Mouse (Mus musculus) Muller cell, postnatal 12 days (primary cell): Measurements from ENCODE around the gene Arhgap28.

ENCODE experiments used
- DNase-seq: peaks from one replicate; pipeline ENCODE4 v3.0.0-alpha.2; 2015; ENCODE audit errors: inconsistent ontology term

Arhgap28 gene

DNA sequence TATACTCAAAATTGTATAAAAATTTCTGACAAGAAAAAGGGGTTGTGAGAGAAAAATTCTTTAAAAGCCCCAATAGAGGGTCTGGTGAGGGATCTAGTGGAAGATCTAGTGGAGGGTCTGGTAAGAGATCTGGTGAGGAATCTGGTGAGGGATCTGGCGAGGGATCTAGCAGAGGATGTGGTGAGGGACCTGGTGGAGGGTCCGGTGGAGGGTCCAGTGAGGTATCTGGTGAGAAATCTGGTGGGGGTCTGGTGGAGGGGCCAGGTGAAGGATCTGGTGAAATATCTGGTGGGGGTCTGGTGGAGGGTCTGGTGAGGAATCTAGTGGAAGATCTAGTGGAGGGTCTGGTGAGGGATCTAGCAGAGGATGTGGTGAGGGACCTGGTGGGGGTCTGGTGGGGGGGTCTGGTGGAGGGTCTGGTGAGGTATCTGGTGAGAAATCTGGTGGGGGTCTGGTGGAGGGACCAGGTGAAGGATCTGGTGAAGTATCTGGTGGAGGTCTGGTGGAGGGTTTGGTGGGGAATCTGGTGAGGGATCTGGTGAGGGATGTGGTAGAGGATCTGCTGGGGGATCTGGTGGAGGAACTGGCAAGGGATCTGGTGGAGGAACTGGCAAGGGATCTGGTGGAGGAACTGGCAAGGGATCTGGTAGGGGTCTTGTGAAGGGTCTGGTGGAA, 10.4 kb downstream of the Arhgap28 start:
- no peak for DNase-seq

DNA sequence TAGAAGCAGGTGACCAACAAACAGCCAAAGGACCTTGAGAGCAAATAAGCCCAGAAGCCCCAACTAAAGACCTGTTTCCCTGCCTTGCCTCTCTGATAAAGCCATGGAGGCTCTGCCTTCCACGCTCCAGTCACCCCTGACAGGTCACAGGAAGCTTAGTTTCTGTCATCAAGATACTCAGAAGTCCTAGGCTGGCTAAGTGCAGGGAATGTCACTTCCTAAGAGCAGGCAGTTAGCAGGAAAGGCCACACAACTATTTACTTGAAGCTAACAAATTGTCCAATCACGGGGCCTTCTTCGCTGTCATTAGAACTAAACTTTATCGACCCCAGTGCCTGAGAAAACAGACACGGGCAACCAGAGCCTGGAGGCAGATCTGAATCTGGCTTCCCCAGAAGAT, 14.2 kb downstream of the Arhgap28 start:
- no peak for DNase-seq

DNA sequence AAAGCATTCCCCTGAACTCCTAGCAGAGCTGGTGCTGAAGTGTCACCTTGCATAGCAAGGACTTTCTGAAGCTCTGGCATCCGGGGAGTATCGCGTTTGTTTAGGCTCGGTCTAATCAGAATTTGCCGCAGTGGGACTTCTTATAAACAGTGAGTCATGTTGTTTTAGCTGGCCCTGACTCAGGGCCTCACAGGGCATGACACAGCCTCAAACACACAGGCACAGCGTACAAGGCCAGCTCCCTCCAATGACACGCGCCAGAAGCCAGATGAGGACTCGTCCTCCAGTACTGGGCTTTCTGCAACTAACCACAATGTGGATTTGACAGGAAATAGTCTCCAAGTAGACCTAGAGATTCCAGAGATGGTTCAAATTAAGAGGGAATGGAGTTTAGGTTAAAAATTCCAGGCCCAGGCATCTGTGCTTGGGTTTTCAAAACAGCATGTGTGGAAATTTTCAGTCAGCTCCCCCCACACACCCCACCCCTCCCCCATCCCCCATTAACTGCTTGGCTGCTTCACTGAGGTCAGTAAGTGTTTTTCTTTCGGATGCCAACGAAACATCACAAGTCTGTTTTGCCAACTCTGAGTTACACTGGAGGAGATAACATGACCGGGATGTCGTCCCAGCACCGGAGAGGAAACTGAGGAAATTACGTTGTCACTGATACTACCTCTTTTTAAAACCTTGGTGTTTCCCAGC, 14.8 kb downstream of the Arhgap28 start:
- DNase-seq: peak; percentile 96

DNA sequence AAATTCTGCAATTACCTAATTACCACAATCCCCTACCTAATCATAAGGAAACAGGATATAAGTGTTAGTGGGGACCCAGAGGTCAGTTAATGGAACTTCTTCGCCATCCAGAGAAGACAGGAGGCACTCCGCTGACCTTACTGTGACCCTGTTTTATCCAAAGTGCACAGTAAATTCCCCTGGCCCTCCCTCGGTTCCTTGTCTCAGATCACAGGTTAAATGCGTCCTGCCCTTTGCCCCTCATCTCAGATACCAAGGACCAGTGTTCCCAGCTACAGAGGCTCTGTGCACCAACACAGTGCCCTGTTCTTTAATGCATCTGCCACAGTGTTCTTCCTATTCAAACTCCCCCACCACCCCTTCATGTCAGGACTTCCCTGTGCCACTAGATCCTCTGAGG, 18.4 kb downstream of the Arhgap28 start:
- DNase-seq: no peak

DNA sequence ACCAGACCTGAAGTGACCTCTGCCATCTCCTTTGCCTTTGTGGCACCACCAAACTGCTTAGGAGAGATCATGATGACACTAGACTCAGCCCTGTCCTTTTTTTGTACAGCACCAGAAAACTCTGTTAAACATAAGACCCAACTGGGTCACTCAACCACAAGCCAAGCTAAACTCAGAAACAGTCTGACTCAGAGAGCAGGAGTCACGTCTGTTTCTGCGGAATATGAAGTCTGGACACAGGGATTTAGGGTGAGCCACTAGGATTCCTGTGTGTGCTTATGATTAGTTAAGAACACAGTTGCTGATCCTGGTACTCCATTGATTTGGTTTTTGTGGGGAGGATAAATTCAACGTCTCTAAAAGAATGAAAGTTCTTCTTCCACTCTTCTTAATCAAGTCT, 23.3 kb downstream of the Arhgap28 start:
- DNase-seq: no peak

DNA sequence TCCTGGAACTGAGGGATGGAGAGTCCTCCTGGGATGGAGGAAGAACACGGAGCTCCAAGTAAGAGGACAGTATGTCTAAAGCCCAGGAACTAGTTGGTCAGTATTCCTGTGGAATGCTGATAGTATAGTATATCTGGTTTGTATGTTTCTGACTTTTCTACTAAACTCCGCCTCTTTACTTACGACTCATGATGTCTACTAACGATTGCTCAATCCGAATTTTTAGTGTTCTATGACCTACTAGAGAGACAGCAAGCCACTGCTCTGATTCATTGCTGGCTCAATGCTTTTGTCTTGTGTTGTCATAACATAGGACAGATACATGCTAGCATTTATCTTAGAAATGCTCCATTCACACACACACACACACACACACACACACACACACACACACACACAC, 24.7 kb downstream of the Arhgap28 start:
- peak; percentile 75 for DNase-seq

DNA sequence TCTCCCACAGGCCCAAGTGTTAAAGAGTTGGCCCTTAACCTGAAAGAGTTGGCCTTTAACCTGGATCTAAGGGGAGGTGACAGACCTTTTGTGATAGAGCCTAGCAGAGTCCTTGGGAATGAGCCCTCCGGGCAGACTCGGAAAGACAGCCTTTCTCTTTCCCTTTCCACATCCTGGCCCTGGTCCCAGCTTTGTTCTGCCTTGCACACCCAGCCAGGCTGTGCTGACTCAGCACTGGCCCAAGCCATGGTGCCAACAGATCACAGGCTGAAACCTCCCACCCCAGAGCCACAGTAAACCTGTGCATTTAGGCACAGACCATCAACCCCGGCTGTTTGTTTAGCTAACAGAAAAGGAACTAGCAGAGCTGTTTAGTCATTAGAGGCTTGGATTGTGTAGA, 25.1 kb downstream of the Arhgap28 start:
- DNase-seq: peak; percentile 86

DNA sequence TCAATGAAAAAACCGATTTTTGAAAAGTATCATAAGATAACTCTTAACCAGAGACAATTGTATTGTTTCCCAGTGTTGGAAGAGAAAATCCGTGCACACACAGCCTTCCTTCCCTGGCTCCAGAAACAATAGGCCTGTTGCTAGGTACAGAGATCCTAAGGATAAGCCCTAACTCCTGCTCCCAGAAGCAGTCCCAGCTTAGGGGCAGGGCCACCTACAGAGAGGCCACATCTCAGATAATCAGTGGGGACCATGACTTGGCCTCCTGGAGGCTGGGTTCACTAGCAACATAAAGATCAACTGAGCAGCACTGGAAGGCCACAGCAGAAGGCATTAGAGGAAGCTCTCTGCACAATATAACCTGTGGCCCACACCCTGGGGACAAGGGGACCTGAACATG, 27.5 kb downstream of the Arhgap28 start:
- DNase-seq: no peak

DNA sequence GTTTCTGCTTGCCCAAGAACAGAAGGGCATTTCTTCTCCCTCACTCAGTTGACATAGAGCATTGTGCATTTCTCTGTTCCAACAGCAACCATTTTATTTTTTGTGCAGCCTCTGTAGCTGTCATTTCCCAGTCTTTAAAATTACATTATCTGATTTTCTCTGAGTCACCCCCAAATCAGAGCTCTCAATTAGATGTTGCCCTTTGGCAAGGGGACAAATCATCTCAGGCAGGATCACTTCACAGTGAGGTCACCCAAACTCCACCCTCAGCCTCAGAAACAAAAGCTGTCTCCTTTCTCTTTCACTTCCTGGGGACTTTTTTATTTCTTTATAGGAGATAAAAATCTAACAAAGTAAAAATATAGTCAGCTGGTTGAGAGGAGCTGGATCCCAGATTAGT, 27.9 kb downstream of the Arhgap28 start:
- peak; percentile 64 for DNase-seq

DNA sequence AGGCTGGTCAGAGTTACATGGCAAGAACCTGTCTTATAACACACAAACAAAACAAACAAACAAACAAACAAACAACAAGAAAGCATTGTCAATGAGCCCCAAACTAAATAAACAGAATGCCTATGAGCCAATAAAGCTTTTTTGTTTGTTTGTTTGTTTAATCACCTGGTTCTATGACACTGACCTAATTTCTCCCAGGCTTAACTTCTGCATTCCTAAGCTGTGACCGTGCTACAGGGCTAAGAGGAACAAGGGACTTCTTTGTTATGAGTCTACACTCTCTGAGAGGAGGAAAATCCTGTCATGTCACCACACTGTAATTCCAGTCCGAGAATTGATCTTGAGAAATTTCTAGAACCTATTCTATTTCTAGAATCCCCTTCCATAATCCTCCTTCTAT, 29.2 kb downstream of the Arhgap28 start:
- DNase-seq: peak; percentile 90

DNA sequence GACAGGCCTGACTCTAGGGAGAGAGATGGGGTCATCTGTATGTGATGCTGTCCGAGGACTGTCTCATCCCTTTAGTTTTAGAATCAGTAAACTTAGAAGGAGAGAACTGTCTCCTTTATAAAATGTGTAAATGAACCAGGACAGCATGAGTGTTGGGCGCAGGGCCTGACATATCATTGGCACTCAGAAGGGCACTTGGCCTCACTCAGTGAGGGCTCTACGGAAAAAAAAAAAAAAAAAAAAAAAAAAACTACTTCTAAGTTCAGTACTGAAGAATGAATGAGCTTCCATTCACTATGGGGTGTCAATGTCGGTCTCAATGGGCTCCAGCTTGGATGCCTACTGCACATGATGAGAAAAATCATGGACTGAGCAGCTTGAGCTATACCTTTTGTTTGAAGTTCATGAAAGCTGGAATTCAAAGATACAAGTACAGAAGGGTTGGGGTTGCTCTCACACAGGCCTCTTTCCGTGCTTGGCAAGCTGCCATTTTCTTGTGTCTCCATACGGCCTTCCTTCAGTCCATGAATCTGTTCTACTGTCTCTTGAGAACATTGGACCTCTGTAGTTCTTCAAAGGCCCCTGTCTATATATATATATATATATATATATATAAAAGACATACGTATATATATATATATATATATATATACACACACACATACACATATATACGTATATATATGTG, 36.9 kb downstream of the Arhgap28 start:
- no peak for DNase-seq

DNA sequence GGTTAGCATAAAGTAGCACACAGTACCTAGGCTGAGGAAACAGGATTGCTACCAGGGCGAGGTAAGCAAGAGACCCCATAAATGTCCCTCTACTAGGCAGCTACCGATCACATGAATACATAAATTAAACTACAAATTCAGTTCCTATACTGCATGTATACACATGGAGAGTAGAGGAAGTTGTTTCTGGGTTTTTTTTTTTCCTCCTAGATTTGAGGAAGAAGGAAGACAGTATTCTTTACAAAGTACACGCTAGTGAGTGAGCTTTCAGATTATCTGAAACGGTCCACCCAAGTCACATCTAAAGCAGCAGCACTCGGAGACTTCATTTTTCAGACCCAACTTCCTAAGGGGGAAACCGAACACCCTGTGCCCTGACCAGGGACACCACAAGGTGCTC, 41.1 kb downstream of the Arhgap28 start:
- no peak for DNase-seq

DNA sequence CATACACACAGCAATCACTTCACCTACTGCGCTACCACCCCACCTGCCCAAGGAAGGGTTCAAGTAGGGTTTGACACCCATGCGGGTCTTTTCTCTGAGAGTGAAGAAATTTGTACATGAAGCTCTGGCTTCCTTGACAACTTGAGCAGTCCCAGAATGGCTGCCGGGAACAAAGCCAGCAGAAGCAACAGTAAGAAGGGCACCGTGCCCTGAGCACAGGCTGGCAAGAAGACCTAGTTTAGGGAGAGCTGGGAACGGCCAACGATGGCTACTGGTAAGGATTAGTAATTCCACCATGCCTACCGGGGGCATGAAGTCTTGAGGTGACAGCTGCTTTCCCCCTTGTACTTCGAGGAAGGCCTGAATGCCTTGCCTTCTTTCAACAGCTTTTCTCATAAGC, 41.9 kb downstream of the Arhgap28 start:
- DNase-seq: no peak

DNA sequence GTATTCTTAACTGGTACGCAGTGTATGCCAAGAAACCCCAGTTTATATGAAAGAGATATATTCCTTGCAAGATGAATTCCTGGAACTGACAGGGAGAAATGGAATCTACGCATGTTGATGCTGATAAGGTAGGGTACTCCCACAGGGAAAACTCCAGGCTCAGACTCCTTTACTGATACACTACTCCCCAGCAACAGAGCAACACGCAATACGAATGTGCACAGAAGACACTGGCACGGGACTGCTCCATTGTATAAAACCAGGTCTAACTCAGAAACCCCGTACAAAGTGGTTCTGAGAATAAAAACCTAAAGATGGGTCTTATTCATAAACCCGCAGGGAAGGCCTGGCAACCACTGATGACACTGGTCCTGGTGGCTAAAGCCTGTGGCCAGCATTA, 45.0 kb downstream of the Arhgap28 start:
- DNase-seq: no peak

DNA sequence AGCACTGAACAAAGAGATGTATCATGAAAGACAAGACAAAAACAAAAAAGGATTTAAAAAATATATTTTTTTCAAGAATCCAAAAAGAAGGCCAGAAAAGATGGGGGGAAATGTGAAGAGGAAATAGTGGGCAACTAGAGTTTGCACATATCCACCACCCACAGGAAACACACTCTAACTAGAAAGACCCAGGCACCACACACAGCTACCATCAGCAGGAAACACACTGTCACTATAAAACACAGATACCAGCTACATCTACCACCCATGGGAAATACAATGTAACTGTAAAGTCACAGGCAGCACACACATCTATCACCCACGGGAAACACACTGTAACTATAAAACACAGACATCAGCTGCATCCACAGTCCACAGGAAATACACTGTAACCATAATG, 46.3 kb downstream of the Arhgap28 start:
- DNase-seq: no peak

DNA sequence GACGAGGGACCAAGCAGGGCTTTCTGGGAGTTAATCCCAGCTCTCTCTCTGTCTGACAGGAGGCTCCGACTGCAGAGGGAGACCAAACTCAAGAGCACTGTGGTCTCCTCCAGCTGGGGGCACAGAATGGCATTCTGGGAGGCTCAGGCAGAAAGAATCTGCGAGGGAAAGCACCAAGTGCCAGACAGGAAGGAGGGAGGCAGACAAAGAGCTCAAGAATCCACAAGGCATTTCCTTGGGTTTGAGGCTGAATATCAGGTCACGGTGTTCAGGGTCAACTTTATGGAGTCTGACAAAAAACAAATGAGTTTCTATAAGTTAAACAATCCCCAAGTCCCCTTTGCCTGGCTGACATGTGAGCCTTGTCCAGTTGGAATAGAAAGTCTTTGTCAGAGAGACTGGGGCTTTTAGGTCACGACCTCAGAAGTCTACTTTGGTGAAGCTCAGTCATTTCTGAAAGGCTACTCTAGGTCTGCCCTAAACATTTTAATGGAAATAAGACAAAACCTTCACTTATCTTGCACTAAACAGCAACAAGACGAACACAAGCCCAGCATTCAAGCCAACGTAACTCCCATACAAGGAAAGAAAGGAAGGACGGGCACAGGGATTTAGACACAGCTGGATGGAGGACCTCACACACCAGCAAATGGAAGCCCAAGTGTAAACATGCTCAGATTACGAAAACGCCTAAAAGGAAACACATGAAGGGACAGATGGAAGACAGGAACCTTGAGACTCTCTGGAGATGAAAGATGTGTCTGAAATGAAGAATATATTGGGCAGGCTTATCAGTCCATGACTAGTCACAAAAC, 47.8 kb downstream of the Arhgap28 start:
- DNase-seq: no peak

DNA sequence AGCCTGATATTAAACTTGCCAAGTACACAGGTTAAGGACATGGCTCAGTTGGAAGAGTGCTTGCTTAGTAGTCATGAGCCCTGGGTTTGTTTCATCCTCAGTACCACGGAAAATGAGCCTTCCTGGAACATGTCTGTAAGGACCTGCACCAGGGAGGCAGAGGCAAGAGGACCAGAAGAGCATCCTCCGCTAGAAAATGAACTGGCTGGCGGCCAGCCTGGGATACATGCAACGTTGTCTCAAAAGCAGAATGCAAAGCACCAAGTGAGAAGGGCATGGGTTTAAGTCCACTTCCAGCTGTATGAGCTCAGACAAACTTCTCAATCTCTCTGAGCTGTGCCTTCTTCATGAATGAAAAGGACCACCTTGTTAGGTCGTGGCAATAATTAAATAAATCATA, 49.0 kb downstream of the Arhgap28 start:
- no peak for DNase-seq

DNA sequence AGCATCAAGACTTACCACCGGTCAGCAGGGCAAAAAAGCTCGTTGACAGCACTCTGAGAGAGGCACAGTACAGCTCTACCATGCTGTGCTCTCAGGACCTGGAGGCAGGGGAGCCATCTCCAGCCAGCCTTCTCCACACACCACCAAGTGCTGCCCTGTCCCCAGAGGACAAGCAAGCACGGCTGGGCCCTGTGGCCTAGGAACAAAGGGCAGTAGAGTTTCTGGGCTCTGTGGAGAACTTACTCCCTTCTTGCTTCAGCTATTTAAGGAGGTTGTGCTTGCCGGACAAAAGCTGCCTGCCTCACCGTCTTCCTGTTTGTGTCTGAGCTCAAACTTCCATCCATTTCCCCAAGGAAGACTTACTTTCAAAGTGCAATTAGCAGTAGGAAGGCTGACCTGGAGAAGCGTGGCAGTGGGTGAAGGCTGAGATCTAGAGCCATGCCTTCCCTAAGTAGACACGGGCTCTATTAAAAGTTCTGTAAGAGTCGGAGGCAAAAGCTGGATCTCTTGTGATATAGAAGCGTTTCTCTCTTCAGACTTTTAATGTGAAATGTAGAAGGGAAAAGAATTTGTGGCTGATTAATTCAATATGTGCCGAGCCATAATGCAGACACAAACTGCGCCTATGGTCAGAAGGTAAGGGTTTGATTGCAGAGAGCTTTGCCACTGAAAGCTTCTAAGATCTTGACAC, 53.3 kb downstream of the Arhgap28 start:
- DNase-seq: no peak

DNA sequence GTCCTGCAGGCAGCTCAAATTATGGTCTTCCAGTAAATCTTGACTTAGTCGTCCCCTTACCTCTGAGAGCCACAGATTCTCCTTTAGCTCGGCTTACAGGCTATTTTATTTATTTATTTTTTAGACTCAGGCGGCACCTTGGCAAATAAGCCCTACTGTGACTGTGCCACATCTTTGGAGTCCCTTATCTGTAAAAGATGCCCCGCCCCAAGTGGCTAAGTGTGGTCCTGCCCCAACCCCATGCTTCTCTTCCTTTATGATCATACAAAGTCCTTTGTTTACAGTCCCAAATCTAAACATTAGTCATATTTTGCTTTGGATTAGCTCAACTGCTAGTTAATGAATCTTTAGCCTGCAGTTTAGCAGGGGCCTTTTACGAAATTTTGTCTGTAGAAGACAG, 55.3 kb downstream of the Arhgap28 start:
- no peak for DNase-seq

DNA sequence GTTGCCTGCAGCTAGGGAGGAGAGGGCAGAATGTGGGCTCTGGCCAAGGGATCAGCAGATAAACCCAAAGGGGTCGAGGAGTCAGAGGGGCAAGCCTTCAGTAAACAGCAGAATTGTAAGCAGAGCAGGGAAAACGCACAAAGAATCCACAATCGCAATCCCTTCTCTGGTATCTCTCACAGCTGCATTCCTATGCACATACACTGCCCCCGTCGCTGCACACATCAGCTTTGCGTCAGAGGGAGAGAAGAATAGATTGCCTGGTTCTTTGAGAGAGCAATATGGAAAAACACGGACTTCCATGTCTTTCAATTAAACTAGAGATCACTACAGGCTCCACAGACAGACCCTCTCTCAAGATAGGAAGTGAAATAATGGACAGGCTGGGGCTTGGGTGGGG, 58.5 kb downstream of the Arhgap28 start:
- DNase-seq: no peak

DNA sequence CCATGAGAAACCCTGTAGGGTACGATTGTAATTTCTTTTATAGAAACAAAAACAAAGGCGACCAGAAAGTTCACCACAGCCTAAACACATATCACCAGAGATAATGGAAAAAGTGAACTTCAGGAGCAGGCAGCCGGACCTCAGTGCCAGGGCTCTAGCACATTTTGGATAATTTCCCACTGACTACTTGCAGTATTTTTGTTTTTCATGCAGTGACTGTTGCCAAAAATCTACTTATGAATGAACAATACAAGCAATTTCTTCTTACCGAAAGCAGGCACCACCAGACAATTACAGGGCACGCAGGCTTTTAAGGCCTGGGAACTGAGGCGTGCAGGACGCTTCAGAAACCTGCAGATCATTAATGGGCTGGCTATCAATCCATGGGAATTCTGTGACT, 59.7 kb downstream of the Arhgap28 start:
- peak; percentile 88 for DNase-seq

DNA sequence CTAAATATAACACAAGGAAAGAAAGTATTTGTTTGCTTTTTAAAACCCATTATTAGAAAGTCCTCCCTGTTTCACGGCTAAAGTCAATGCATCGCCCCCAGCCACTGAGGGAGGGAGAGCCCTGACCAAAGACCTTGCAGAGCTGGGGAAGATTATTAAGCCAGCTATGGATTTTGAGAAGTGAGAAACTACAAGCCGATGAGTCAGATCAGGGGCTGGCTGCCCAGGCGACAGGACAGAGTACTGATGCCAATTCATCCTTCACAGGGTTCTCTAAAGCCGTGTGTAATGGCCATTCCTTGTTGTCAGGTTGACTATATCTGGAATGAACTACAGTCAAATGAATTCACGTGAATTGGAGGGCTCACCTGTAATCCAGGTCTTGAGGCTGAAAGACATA, 62.9 kb downstream of the Arhgap28 start:
- DNase-seq: peak; percentile 50
